Mouse (Mus musculus): ENCODE measurements around the gene Hsd17b11. TPM values are rescaled to one million over a fixed set of nuclear protein-coding genes. Genes with fewer than 3 reads are reported as not detected.

Hsd17b11 gene
- 81.1 and 120 TPM in 2 replicates for polyA plus RNA-seq (2012; rRNA removed; ENCODE audit: low replicate concordance)

GRCm38 (mm10) chr5:104021597-104022378 is at the start of gene Hsd17b11:
Gene Hsd17b11 (minus strand): TSS chr5:104021919.

GRCm38 (mm10) chr5:104046256-104047199 is 24.8 kb upstream of the Hsd17b11 start, which contains the start of gene Nudt9:
Gene Nudt9 (plus strand): TSS chr5:104046306.

DNA sequence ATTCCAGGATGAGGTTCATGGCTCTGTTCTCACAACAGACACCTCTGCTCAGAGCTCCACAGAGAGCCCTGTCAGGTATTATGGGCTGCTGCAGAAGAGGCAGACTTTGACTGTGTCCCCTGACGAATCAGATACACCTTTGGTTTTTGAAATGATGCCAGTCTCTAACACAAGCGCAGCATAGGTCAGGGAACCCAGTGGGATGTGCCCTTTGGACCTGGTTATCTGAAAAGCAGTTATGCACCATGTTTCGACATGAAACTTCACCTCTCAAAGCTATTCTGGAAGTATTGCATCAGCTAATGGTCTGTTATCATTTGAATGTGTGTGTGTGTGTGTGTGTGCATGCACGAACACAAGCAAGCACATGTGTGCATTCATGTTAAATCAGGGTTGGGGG is 44.4 kb downstream of the Hsd17b11 start, which contains the start of gene Hsd17b13:
Hsd17b13 (minus strand) TSS at position 114 of the 400 bp plus-strand sequence.

Other genes starting within 250 kb of the Hsd17b11 start
- 0.83 and 0.89 TPM in 2 replicates for gene Klhl8, start 110.7 kb downstream of the Hsd17b11 start, polyA plus RNA-seq (2012; rRNA removed; ENCODE audit: low replicate concordance)
- gene Hsd17b13, start 44.5 kb downstream of the Hsd17b11 start, polyA plus RNA-seq (2012; rRNA removed; ENCODE audit: low replicate concordance), result 4.3 and 14.9 TPM in 2 replicates
- 49.6 and 68.0 TPM in 2 replicates for gene Nudt9, start 24.4 kb upstream of the Hsd17b11 start, polyA plus RNA-seq (2012; rRNA removed; ENCODE audit: low replicate concordance)
- gene Gm17660, start 55.7 kb upstream of the Hsd17b11 start, polyA plus RNA-seq (2012; rRNA removed; ENCODE audit: low replicate concordance), result not detected in 2 replicates
- 15.4 and 38.8 TPM in 2 replicates for gene Sparcl1, start 91.8 kb upstream of the Hsd17b11 start, polyA plus RNA-seq (2012; rRNA removed; ENCODE audit: low replicate concordance)
- gene Dspp, start 148.8 kb upstream of the Hsd17b11 start, polyA plus RNA-seq (2012; rRNA removed; ENCODE audit: low replicate concordance), result not detected in 2 replicates
- 0.04 and 0.05 TPM in 2 replicates for gene Dmp1, start 180.7 kb upstream of the Hsd17b11 start, polyA plus RNA-seq (2012; rRNA removed; ENCODE audit: low replicate concordance)